Mouse (Mus musculus) c-Kit-negative CD71-positive TER-119-positive erythroid progenitor cells, embryonic 14.5 days (primary cell): ENCODE results near the gene Nyap1.

ENCODE experiments used
- DNase-seq: peaks from one replicate; pipeline ENCODE4 v3.0.0-alpha.2; 2013; ENCODE audit warnings: low read depth, low spot score

Nyap1 gene

DNA sequence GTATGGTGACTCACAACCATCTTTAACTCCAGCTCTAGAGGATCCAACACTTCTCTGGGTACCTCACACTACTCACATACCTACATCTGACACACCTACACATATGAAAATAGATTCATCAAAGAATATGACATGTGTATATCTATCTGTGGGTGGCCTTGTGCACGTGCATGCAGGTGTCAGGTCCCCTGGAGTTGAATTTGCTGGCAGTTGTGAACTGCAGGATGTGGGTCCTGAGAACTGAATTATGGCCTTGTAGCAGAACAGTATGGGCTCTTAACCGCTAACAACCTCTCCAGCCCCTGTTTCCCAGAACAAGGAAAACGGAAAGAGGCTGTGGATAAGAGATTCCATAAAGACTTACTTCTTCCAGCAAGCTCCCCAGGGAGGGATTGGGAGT is 42.3 kb downstream of the Nyap1 start:
- no peak for DNase-seq

DNA sequence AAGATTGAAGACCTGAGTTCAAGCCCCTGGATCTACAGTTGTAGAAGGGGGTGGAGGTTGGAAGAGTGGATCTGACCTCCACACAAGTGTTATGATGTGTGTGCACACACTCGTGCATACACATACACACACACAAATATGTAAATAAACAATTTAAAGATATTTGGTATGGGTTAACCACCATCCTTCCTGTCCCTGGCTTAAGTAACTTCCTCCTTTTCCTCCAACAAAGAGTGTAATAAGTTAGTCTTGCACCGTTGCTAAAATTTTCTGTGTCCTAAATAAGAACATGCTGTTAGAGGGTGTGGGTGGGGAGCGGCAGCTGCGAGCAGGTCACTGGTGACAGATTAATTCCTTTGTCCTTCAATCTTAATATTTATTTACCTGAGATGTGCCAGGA is 45.5 kb downstream of the Nyap1 start:
- no peak for DNase-seq

DNA sequence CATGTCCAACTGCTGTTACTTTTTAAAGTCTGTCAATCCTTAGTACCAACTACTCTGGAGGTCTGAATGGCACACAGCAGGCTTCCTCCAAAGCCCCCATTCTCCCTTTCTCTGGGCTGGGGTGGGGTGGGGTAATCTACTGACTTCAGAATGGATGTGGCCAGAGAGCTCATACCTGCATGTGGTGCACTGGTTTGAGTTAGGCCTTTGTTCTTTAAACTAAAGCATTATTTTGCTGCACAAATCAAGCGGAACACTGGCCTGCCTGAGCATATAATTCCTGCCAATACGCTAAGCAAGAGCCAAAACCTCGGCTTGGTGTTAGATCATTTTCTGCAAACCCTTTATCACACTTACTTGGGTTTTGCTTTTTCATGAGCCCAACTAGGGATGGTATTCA is 46.6 kb downstream of the Nyap1 start:
- DNase-seq: no peak

- DNase-seq: no peak
Measured at GRCm38 (mm10) chr5:137691881-137692280, 49.5 kb downstream of the Nyap1 start.

GRCm38 (mm10) chr5:137690531-137690930 is 50.9 kb downstream of the Nyap1 start:
- DNase-seq: no peak

DNA sequence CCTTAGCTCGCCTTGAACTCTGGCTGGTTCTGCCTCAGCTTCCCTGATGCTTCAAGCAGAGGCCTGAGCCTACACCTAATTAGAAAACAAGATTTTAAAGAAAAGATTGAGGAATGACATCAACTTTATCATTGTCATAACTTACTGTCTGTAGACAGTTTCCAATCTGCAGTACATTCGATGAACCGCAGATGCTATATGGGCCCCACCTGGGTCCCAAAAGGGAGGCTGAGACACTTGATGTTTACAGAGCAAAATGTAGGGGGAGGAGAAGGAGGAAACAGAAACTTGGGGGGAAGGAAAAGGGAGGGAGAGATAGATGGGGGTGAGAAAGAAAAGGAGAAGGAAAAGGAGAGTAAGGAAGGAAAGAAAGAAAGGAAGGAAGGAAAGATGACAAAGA is 51.4 kb downstream of the Nyap1 start:
- DNase-seq: no peak

DNA sequence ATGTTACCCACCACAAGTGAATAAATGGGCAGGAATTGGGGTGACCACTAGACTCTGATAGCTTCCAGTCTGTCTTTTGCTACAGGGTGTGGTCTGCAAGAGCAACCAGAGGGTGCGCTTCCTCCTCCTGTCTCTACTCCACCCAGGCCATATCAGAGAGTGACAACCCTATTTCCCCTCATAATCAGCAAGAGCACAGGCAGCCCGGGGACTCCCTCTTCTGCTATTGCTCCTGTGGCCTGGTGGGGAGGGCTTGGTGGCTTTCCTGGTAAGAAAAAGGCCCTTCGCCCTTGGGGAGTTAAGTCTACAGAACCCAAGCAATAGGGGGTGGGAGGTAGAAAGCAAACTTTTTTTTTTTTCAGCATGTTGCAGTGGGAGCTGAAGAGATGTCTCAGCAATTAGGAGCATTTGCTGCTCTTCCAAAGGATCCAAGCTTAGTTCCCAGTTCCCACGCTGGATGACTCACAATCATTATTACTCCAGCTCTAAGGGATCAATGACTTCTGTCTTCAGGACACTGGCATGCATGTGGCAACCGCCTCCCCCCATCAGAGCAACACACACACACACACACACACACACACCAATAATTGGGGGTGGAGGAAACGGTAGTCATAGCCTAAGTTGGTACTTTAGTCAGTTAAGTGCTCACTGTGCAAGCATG is 55.1 kb downstream of the Nyap1 start:
- peak; percentile 88 for DNase-seq

DNA sequence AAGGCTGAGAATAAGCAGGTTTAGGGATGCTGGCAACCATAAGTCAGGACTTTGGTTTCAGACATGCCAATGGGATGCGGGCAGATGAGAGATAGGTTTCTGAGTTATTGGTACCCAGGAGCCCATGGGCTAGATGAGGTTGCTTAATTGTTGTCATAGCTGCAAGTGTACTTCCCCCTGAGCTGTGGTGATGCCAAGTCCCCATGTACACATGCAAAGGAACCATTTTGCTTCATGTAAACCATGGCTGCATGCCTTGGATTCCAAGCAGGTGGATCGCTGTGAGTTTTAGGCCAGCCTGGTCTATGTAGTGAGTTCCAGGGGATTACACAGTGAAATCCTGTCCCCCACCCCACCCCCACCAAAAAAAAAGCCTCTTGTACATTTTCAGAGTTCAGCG is 55.8 kb downstream of the Nyap1 start:
- DNase-seq: no peak

DNA sequence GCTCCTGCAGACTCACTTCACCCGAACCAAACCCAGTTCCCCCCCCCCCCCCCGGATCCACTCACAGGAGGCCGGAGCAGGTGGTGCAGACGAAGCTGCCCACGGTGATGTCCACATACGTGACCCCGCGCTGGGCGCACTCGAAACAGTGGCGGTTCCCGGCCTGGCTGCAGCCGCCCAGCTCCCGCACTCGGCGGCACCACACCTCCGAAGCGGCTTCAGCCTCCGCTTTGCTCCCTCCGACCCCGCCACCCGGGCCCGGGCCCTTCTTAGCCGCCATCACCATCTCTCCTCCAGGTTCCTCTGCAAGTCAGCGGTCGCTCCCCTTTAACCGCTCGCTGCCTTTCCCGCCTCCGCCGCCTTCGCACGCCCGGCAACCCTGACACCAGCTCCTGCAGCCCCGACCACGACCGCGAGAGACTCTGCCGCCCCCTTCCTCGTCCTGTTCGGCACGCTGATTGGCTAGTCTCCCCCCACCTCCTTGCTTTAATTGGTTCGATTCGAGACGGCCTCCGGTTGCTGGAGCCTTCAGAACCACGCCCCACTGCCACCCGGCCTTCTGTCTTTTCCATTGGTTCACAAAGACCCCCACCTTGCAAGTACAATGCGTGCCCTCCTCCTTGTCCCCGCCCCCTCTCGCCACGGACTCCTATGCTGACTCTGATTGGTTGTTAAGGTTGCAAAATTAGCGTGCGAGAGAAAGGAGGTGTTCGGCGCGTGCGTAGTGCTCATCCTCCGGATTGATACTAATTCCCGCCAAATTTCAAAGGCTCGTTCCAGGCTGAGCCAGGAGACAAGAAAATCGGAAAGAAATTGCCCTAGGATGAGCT is 56.9 kb downstream of the Nyap1 start, which contains the start of gene Agfg2:
TSS of gene Agfg2 (minus strand) at position 433 of the 830 bp plus-strand sequence.
- peak; percentile 98 for DNase-seq

- DNase-seq: no peak
Measured at GRCm38 (mm10) chr5:137683388-137684293, 57.8 kb downstream of the Nyap1 start.

DNA sequence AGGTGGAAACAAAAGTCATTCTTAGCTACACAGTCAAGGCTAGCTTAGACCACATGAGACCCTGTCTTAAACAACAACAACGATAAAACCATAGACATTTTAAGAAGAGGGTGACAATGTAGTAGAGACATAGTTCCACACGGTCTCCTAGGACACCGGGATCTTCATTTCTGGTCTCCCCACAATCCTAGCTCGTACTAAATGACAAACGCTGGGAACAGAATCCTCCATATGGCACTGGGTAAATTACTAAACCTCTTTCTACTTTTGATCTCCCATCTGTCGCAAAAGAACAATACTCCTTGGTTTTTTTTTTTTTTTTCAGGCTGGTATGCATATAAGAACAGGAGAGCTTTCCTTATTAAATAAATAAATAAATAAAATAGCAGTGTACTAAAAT is 58.9 kb downstream of the Nyap1 start:
- no peak for DNase-seq
